Mouse (Mus musculus) forebrain, embryonic 10.5 days (tissue): Measurements from ENCODE around the gene Xylb. TPM values are rescaled to one million over a fixed set of nuclear protein-coding genes. Genes with fewer than 3 reads are reported as not detected.
A peak's percentile ranks its signal among the peaks of the same experiment; 100 is the strongest.

ENCODE experiments used
- DNase-seq: peaks from one replicate; pipeline ENCODE4 v3.0.0-alpha.2; 2017; ENCODE audit warnings: low spot score; ENCODE audit errors: extremely low spot score
- H3K27ac ChIP-seq: fragments of 300-500 bp; sonication (generic); 2 replicates; pipeline ENCODE4 v1.5.1; 2016; ENCODE audit warnings: mild to moderate bottlenecking
- H3K27me3 ChIP-seq: fragments of 300-500 bp; sonication (generic); 2 replicates; pipeline ENCODE4 v1.6.1; 2016; ENCODE audit warnings: mild to moderate bottlenecking; ENCODE audit not compliant: poor library complexity, severe bottlenecking
- H3K36me3 ChIP-seq: fragments of 300-500 bp; sonication (generic); replicated peaks from 2 replicates; pipeline ENCODE4 v1.6.1; 2016; ENCODE audit warnings: mild to moderate bottlenecking, moderate library complexity
- H3K4me1 ChIP-seq: fragments of 300-500 bp; sonication (generic); 2 replicates; pipeline ENCODE4 v1.6.1; 2016
- H3K4me3 ChIP-seq: fragments of 300-500 bp; sonication (generic); 2 replicates; pipeline ENCODE4 v1.5.1; 2016; ENCODE audit warnings: mild to moderate bottlenecking, moderate library complexity
- H3K9me3 ChIP-seq: fragments of 300-500 bp; sonication (generic); 2 replicates; pipeline ENCODE4 v1.6.1; 2016; ENCODE audit warnings: mild to moderate bottlenecking, moderate library complexity
- WGBS: fragments of 180-500 bp; shearing (Covaris S2); methylation state at CpG from one replicate; pipeline ENCODE4 v1.1.7; 2016; 5-methylcytosine and 5-hydroxymethylcytosine counted together
- polyA plus RNA-seq: library from polyadenylated mRNA; unstranded; fragments of >200 nt; fragmentation: Nextera tagmentation; extraction: Ambion mirVana; gene quantifications from 2 replicates; pipeline ENCODE4 v1.2.1, GENCODE M21; 2016

The Xylb gene
- polyA plus RNA-seq, 1 experiment from 2014 or later: 12.6 TPM

DNA sequence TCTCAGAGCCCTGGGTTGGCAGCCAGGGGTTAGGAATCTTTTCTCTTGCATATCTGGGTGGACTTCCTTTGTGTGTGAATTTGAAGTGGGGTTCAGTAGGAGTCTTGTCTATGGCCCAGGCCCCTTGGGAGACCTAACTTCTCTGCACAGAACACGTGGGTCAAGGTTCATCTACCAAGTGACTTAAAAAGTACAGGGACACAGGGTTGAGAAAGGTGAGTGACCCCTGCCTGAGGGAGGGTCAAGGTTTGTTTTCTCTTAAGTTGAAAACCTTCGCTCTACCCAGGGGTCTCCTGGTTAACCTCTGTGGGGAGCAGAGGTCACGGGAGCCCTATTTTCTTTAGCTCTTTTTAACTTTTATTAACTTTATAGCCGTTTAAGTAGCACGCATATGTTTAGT is 52.7 kb downstream of the Xylb start:
- H3K27ac ChIP-seq: no peak overlapping the region

GRCm38 (mm10) chr9:119418025-119418424 is 60.8 kb downstream of the Xylb start:
- peaks cover 13% of the 10 kb centered on the region for H3K4me1 ChIP-seq
- no peak overlapping the region for H3K27ac ChIP-seq
- no peak overlapping the region for H3K4me3 ChIP-seq
- H3K9me3 ChIP-seq: peaks cover 6% of the 10 kb centered on the region
- 92% methylated on average over 18 of the region's 18 CpGs for WGBS
- H3K36me3 ChIP-seq: peaks cover 31% of the 10 kb centered on the region
- H3K27me3 ChIP-seq: no peaks in the 10 kb centered on the region
- DNase-seq: no peak

More for the DNA sequence above, 52.7 kb downstream of the Xylb start:
- Histone ChIP-seq H3K36me3 (peaks cover 95% of the 10 kb centered on the region), H3K9me3 (peaks cover 44% of the 10 kb centered on the region), H3K4me3 (no peak overlapping the region), H3K4me1 (peaks cover 36% of the 10 kb centered on the region), H3K27me3 (no peaks in the 10 kb centered on the region)
- no peak for DNase-seq
- 67% methylated on average over 5 of the region's 5 CpGs for WGBS

DNA sequence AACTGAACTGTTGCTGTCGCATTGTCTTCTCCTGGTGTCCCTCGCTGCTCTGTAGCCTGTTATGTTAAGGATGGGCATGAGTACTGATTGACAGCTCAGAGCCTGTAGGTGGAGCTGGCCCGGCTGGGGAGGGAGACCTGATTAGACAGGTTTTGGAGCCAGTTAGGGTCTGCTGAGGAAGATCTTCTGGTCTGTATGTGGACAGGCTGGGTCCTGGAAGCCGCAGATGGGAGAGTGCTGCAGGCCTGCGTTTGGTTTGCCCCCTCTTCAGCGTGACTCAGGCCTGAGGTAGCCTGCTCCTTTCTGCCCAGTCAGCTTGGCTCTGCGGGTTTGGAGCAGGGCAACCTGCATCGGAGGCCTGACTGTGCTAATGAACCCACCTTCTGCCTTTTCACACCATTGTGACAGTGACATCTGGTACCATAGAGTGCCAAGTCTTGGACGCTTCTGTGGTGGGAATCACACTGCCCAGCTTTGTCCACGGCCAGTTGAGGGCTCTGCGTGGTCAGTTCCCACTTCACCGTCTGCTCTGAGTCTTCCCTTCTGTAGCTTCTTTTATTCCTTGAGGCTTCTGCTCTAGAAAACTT is 62.8 kb downstream of the Xylb start:
- Histone ChIP-seq H3K4me3 (no peak overlapping the region), H3K27me3 (no peaks in the 10 kb centered on the region), H3K9me3 (no peaks in the 10 kb centered on the region), H3K4me1 (peaks cover 18% of the 10 kb centered on the region), H3K27ac (no peak overlapping the region), H3K36me3 (peaks cover 32% of the 10 kb centered on the region)
- WGBS: 85% methylated on average over 12 of the region's 12 CpGs
- DNase-seq: no peak

DNA sequence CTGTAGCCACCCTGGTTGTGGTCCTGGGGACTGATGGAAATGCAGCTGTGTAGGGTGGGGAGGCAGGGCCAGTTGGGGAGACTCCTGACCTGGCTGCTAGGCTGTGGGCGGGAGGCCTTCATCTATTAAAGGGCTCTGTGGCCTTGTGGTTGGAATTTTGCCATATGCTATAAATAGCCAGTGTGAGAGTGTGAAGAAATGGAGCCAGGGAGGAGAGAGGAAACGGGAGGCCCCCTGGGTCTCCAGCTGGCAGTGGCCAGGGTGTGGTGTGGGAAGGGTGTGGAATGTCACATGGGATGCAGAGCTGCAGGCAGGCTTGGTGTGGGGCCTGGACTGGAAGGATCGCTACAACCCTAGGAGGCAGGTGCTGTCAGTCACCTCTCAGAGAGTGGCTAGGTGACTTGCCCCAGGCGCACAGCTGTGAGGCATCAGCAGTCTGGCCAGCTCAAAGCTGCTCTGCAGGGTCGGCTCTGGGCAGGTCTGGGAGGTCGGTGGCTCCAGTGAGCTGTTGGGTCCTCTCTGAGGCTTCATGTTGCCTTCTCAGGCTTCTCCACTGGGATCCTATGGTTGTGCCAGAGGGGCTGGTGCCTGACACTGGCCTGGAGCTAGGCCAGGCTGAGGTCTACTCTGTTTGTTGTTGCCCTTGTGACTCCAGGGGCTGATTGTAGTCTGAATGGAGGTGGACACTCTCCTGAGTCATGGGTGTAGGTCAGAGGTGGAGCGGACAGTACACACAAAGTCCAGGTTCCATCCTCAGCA is 68.2 kb downstream of the Xylb start:
- Histone ChIP-seq H3K9me3 (no peaks in the 10 kb centered on the region), H3K27me3 (no peaks in the 10 kb centered on the region), H3K27ac (no peak overlapping the region; the same call in 1 of the 2 replicates), H3K36me3 (peaks cover 61% of the 10 kb centered on the region), H3K4me1 (peaks cover 22% of the 10 kb centered on the region), H3K4me3 (no peak overlapping the region)
- WGBS: 74% methylated on average over 7 of the region's 7 CpGs
- no peak for DNase-seq

GRCm38 (mm10) chr9:119425976-119426415 is 68.8 kb downstream of the Xylb start:
- Histone ChIP-seq H3K4me3 (no peak overlapping the region), H3K4me1 (peaks cover 19% of the 10 kb centered on the region), H3K9me3 (no peaks in the 10 kb centered on the region), H3K27ac (no peak overlapping the region), H3K27me3 (no peaks in the 10 kb centered on the region), H3K36me3 (peaks cover 67% of the 10 kb centered on the region)
- WGBS: 93% methylated on average over 13 of the region's 13 CpGs
- DNase-seq: no peak

GRCm38 (mm10) chr9:119426483-119426882 is 69.3 kb downstream of the Xylb start:
- no peaks in the 10 kb centered on the region for H3K9me3 ChIP-seq
- WGBS: 91% methylated on average over 7 of the region's 7 CpGs
- peaks cover 72% of the 10 kb centered on the region for H3K36me3 ChIP-seq
- no peaks in the 10 kb centered on the region for H3K27me3 ChIP-seq
- H3K27ac ChIP-seq: no peak overlapping the region
- peaks cover 19% of the 10 kb centered on the region for H3K4me1 ChIP-seq
- H3K4me3 ChIP-seq: no peak overlapping the region
- DNase-seq: no peak

- H3K27ac ChIP-seq: no peak overlapping the region
- H3K36me3 ChIP-seq: peaks cover 91% of the 10 kb centered on the region
- no peaks in the 10 kb centered on the region for H3K9me3 ChIP-seq
- peak; percentile 67 for DNase-seq
- H3K4me1 ChIP-seq: peaks cover 9% of the 10 kb centered on the region
- H3K27me3 ChIP-seq: no peaks in the 10 kb centered on the region
- H3K4me3 ChIP-seq: no peak overlapping the region
- 72% methylated on average over 7 of the region's 7 CpGs for WGBS
Measured at GRCm38 (mm10) chr9:119430311-119430710, 73.1 kb downstream of the Xylb start.

DNA sequence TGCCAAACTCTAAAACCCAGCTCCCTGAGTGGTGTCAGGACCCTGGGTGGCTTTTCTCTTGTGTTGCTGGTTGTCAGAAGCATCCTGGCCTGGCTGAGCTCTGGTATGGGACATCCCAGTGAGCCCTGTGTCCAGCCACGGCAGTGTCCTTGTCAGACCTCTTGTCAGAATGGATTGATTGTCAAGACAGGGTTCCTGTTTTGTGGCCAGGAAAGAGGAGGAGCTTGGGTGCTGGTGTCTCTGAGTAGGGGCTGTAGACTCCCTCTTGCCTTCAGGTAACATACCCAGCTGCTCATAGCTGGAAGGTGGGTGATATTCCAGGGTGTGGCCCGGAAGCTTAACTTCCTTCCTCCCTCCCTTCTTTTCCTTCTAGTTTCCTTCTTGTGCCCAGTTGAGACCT is 78.7 kb downstream of the Xylb start:
- H3K4me1 ChIP-seq: no peaks in the 10 kb centered on the region
- H3K27me3 ChIP-seq: no peaks in the 10 kb centered on the region
- no peak for DNase-seq
- no peak overlapping the region for H3K4me3 ChIP-seq
- peaks cover 97% of the 10 kb centered on the region for H3K36me3 ChIP-seq
- WGBS: 92% methylated on average over 2 of the region's 2 CpGs
- H3K27ac ChIP-seq: no peak overlapping the region
- H3K9me3 ChIP-seq: no peaks in the 10 kb centered on the region

DNA sequence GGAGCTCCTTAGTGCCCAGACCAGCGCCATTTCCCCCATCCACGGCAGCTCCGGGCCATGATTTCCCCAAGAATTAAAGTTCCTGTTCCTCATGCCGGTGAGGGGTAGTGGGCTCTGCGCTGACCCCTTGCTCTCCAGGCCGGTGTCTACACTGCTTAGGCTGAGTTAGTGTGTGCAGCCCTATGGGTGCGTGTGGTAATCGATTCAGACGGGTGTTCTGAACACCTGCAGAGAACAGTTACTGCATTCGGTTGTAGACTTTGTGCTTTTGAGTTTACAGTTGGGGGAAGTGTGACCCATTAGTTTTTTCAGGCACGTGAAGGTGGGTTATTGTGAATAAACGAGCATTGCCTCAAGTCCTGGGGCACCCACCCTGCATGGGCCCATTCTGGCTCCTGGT is 80.9 kb downstream of the Xylb start:
- WGBS: 94% methylated on average over 12 of the region's 12 CpGs
- H3K36me3 ChIP-seq: peaks cover 87% of the 10 kb centered on the region
- no peak overlapping the region for H3K4me3 ChIP-seq
- H3K4me1 ChIP-seq: no peaks in the 10 kb centered on the region
- H3K9me3 ChIP-seq: no peaks in the 10 kb centered on the region
- no peak overlapping the region for H3K27ac ChIP-seq
- no peaks in the 10 kb centered on the region for H3K27me3 ChIP-seq
- no peak for DNase-seq

DNA sequence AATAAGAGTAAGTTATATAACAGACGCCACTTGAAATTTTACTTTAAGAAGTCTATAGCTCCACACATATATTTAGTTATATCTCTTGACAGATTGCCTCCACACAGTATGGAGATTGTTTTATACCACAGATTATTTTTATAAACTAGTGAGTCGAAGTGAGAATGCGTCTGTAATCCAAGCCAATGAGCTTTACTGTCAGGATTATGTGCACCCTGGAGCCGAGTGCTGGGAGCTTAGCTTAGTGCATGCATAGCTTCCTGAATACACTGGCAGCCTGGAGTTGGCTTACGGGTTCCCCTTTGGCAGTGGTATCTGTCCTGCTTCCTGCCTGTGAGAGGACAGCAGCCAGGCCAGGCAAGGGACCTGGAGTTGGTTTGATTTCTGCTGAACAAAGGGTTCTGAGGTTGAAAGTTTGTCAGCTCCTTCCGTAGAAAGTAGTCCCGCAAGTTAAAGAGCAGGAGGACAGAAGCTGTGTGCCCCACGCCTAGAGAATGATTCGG is 81.4 kb downstream of the Xylb start:
- no peaks in the 10 kb centered on the region for H3K9me3 ChIP-seq
- peaks cover 84% of the 10 kb centered on the region for H3K36me3 ChIP-seq
- DNase-seq: no peak
- no peaks in the 10 kb centered on the region for H3K4me1 ChIP-seq
- no peak overlapping the region for H3K4me3 ChIP-seq
- H3K27ac ChIP-seq: no peak overlapping the region
- 94% methylated on average over 9 of the region's 9 CpGs for WGBS
- H3K27me3 ChIP-seq: no peaks in the 10 kb centered on the region

Other genes with a start within 250 kb of the Xylb start
- 1.6 and 1.8 TPM in 2 replicates for gene Acaa1b, start 200.3 kb upstream of the Xylb start, polyA plus RNA-seq
- gene Gm47289, start 198.2 kb upstream of the Xylb start, polyA plus RNA-seq: not detected in 2 replicates
- gene Slc22a13, start 148.3 kb upstream of the Xylb start, polyA plus RNA-seq: not detected in 2 replicates
- 14.2 and 14.3 TPM in 2 replicates for gene Oxsr1, start 35.0 kb upstream of the Xylb start, polyA plus RNA-seq
- 72.6 and 75.2 TPM in 2 replicates for gene Acaa1a, start 17.7 kb upstream of the Xylb start, polyA plus RNA-seq
- gene Myd88, start 16.0 kb upstream of the Xylb start, polyA plus RNA-seq: 9.1 and 9.5 TPM in 2 replicates
- not detected in 2 replicates for gene Slc22a14, start 8.2 kb downstream of the Xylb start, polyA plus RNA-seq
- 66.0 and 70.6 TPM in 2 replicates for gene Acvr2b, start 44.7 kb downstream of the Xylb start, polyA plus RNA-seq
- 36.5 and 37.8 TPM in 2 replicates for gene Exog, start 87.6 kb downstream of the Xylb start, polyA plus RNA-seq
- 2.9 and 3.6 TPM in 2 replicates for gene Scn5a, start 221.6 kb downstream of the Xylb start, polyA plus RNA-seq